Mouse (Mus musculus): ENCODE data around the gene Mthfs.
"Not testable (repeated sequence)": the region's sequence is repeated elsewhere in the genome, so short reads cannot be mapped to it uniquely, and the experiment has no call there.

DNA sequence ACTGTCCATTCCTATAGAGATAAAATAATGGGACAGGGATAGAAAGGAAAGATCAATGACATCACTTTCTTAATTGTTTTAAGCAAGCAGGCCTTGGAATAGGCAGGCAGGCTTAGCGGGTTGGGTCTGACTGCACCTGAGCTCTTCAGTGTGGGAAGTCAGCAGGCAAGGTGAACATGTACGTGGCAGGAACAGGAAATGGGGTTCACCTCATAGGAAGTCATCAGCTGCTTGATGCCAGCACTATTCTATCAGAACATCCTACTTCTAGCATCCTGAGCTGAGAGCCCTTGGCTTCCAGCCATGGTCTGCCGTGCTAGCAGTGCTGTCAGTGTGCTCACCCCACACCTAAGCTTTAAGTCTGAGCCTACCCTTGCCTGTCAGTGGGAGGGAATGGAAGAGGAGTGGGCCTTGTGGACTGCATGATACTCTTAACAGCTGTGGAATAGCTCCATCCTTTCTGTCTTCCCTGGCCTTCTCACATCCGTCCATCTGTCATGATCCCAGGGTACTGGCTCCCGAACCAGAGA is 28.6 kb downstream of the Mthfs start:
- not testable (repeated sequence) for TF ChIP-seq CTCF (IDR thresholded peaks at IDR 0.05; ENCODE audit: extremely low read depth, insufficient read length, insufficient replicate concordance, low read depth, low read length); POLR2A (IDR thresholded peaks at IDR 0.05; ENCODE audit: low read depth, low read length)
